Mouse (Mus musculus) embryonic fibroblast, embryonic 13.5 days (primary cell): ENCODE data around the gene Btg2. TPM values are rescaled to one million over a fixed set of nuclear protein-coding genes. Genes with fewer than 3 reads are reported as not detected.

ENCODE experiments used
- H3K27ac ChIP-seq: 2 replicates; pipeline ENCODE4 v1.5.1; 2012; ENCODE audit warnings: low read length, control low read depth, inconsistent platforms; ENCODE audit not compliant: insufficient read depth
- H3K4me1 ChIP-seq: 2 replicates; pipeline ENCODE4 v1.6.1; 2011; ENCODE audit warnings: low read length; ENCODE audit not compliant: control insufficient read depth, insufficient read depth
- H3K4me3 ChIP-seq: 2 replicates; pipeline ENCODE4 v1.5.1; 2011; ENCODE audit warnings: mild to moderate bottlenecking, control low read depth, low read length; ENCODE audit not compliant: insufficient read depth
- CTCF ChIP-seq: IDR thresholded peaks from 2 replicates; pipeline ENCODE4 v1.5.1; 2011; ENCODE audit warnings: mild to moderate bottlenecking, control low read depth, low read length, moderate library complexity, borderline replicate concordance; ENCODE audit not compliant: insufficient read depth
- POLR2A ChIP-seq: IDR thresholded peaks from 2 replicates; pipeline ENCODE4 v1.6.1; 2011; ENCODE audit warnings: low read depth, mild to moderate bottlenecking, control low read depth, low read length, moderate library complexity
- polyA plus RNA-seq: library from polyadenylated mRNA; stranded (reverse); fragments of >200 nt; gene quantifications from 2 replicates; pipeline ENCODE4 v1.2.4, GENCODE M21; 2011; ENCODE audit warnings: low read depth; ENCODE audit not compliant: missing spikeins, insufficient read length

The Btg2 gene
- polyA plus RNA-seq, 1 experiment = 96.4 TPM

DNA sequence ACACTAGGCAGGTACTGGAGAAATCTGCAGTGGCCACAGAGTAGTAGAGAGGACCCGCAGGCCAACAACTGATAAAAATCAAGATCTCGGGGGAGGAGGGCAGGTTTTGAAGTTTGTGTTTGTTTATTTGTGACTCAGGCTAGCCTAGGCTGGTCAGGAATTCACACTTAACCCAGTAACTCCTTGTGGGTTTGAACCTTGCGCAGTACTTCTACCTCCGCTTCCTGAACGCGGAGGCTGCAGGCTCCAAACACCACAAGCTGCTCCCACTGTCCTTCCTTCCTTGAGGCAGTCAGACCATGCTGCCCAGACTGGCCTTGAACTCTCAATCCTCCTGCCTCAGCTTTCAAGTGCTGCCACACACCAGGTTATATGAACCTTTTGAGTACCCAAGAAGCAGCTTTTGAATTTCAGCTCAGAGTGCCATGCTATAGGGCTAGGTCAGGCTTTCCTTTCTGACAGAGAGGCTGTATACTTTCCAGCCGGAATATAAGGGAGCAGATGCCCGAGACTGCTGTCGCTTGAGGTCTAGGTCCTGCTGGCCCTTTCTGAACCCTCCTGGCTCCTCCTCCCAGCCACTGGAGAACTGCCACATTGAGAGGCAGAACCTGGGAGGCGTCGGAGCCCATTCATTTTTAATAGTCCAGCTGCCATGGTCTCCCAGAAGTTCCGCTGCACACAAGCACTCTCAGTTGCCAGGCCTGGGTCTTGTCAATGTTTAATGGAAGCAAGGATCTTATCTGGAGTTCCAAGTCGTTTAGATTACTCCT lies 19.2 kb upstream of the Btg2 start:
- peak overlapping the region; percentile 94 for H3K27ac ChIP-seq
- TF ChIP-seq CTCF (no peak), POLR2A (peak; percentile 17; the same call in 1 of the 2 replicates)
- peaks cover 32% of the 10 kb centered on the region for H3K4me1 ChIP-seq
- no peak overlapping the region for H3K4me3 ChIP-seq

GRCm38 (mm10) chr1:134097080-134097855 lies 18.3 kb upstream of the Btg2 start:
- H3K4me1 ChIP-seq = peaks cover 37% of the 10 kb centered on the region

GRCm38 (mm10) chr1:134096264-134096934 lies 17.5 kb upstream of the Btg2 start:
- Histone ChIP-seq H3K27ac (peak overlapping the region; percentile 9; the same call in 1 of the 2 replicates), H3K4me1 (peaks cover 43% of the 10 kb centered on the region), H3K4me3 (no peak overlapping the region)
- no peak for TF ChIP-seq CTCF
- no peak for TF ChIP-seq POLR2A

More at GRCm38 (mm10) chr1:134097080-134097855, 18.3 kb upstream of the Btg2 start:
- Histone ChIP-seq H3K4me3 (no peak overlapping the region), H3K27ac (no peak overlapping the region)
- TF ChIP-seq CTCF = no peak
- no peak for TF ChIP-seq POLR2A

DNA sequence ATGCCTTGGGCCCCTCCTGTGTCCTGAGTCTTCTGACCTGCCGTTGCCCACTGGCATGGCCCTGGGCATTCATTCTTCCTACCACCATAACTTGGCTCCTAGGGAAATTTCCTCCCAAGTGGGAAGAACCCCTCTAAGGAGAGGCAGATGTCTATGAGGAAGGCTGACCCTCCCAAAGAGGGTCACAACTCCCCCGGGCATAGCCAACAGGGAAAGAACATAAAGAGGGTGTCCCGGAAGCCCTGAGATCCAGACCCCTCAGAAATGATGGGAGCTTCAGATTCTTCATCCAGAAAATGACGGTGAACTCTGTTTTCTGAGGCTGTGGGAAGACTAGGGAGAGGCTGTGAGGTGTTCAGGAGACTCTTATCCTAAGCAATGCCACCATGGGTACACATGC lies 16.8 kb upstream of the Btg2 start:
- H3K27ac ChIP-seq = no peak overlapping the region; the same call in 1 of the 2 replicates
- TF ChIP-seq POLR2A = no peak
- no peak for TF ChIP-seq CTCF
- H3K4me3 ChIP-seq = no peak overlapping the region
- peaks cover 41% of the 10 kb centered on the region for H3K4me1 ChIP-seq

DNA sequence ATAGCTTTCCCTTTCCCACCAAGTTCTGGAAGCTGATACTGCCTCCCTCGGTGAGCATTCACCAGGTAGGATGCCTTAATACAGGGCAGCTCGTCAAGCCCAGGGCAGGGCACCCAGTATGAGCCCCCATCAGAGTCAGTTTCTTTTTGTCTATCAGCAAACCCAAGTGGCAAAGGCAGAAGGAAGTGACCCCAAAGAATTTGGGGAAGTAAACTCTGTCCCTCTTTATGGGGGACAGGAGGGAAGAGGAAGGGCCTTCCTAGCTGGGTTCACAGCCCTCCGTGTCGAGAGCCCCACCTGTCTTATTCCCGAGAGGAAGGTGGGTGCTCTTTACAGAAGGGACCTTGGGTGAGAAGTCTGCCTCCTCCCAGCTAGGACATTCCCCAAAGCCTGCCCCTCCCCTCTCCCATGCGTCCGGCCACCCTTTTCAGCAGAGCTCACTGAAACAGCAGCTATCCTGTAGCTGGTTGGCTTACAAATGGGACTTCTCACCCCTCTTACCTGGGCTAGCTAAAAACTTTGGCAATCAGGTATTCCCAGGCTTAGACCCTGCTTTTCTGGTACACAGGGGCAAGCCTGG lies 16.2 kb upstream of the Btg2 start:
- peaks cover 39% of the 10 kb centered on the region for H3K4me1 ChIP-seq
- no peak overlapping the region for H3K4me3 ChIP-seq
- H3K27ac ChIP-seq = no peak overlapping the region
- TF ChIP-seq CTCF (no peak), POLR2A (no peak)

- Histone ChIP-seq H3K4me1 (peaks cover 39% of the 10 kb centered on the region), H3K27ac (peak overlapping the region; percentile 55; the same call in 1 of the 2 replicates), H3K4me3 (no peak overlapping the region)
- TF ChIP-seq POLR2A (peak; percentile 18; the same call in 1 of the 2 replicates), CTCF (no peak)
Measured at GRCm38 (mm10) chr1:134093771-134094526, 15.0 kb upstream of the Btg2 start.

- H3K4me3 ChIP-seq = no peak overlapping the region
- peak overlapping the region; percentile 55 for H3K27ac ChIP-seq
- H3K4me1 ChIP-seq = peaks cover 34% of the 10 kb centered on the region
- no peak; the same call in none of the 2 replicates for TF ChIP-seq POLR2A
- no peak for TF ChIP-seq CTCF
Measured at GRCm38 (mm10) chr1:134092852-134093770, 14.2 kb upstream of the Btg2 start.

- Histone ChIP-seq H3K4me1 (peaks cover 28% of the 10 kb centered on the region), H3K4me3 (no peak overlapping the region), H3K27ac (peak overlapping the region; percentile 43)
- TF ChIP-seq CTCF (no peak), POLR2A (0 out of 2 replicates have a peak, but pooled peaks have one; percentile 23)
Measured at GRCm38 (mm10) chr1:134092368-134092767, 13.4 kb upstream of the Btg2 start.
